Mouse (Mus musculus) urinary bladder, adult 2 months (tissue): ENCODE measurements around the gene Maml1. TPM values are rescaled to one million over a fixed set of nuclear protein-coding genes. Genes with fewer than 3 reads are reported as not detected.

Source experiments
- DNase-seq: peaks from one replicate; pipeline ENCODE4 v3.0.0; 2022; ENCODE audit warnings: low spot score
- polyA plus RNA-seq: library from polyadenylated mRNA; depleted of rRNA; stranded (reverse); fragments of >200 nt; gene quantifications from 2 replicates; pipeline ENCODE4 v1.2.3, GENCODE M21; 2012

Gene Maml1
- polyA plus RNA-seq, 1 experiment = 12.2 TPM

DNA sequence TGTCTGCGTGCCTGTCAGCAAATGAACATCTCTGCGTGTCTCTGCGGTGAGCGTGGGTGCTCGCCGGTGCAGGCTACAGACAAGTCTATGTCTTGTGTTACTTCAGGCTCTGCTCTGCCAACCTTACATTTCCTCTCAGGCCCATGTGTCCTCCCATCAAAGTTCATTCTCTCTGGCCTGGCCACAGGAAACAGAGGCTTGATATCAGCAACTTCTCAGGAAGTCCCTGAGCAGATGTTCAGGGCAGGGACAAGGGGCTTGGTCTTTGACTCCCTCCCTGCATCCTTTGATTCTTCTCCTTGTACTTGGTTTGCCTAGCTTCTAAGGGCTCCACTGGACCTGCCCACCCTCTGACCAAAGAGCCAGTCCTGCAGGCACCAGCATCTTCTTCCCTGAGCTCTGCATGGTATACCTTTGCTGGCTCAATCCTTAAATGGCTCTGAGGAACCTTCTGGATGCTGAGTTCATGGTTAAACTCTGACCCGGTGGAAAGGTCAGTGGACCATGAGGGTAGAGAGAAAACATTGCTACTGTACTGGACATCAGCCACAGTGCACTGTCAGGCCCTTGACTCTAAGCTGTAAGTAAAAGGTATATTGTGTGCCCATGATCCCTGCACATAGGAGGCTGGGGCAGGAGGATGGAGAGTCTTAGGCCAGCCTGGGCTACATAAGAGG, 51.7 kb downstream of the Maml1 start:
- DNase-seq = no peak

DNA sequence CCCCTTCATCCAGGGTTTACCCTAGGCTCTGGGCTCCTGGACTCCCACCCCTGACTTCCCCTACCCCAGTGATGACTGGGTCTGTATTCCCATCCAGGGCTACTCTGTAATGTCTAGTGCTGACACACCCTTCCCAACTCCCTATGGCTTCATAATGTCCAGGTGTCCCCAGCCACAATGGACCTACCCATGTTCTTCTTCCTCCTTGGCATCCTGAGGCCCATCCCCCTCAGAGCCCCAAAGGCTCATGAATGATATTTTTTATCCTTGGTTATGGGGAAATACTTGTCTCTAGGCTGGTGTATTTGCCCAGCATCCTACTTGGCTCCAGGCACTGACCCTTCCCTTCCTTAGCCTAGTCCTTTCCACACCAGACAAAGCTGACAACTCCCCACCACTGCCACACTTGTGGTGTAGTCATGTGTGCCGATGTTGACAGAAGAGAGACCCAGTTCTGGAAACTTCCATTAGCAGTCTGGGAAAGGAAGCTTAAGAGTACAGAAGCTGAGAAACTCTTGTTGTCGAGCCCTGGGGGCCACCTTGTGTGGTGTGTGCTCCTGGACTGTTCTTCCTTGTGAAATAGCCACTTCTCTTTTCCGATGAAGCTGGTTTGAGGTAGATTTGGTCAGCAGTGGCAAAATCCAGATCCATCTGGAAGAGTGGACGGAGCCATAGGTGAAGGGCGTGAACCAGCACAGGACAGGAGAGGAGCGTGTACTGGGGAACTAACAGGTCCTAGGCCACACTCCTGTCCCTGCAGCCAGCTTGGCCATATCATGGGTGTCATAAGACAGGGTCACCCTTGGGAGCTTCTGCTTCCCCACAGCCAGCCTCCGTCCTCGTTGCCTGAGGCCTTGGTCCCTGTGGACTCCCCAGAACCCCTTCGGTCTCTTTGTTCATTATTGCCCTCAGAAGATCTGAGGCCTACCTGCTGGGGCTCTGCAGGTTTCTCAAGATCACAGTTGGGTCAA, 53.0 kb downstream of the Maml1 start:
- no peak for DNase-seq

DNA sequence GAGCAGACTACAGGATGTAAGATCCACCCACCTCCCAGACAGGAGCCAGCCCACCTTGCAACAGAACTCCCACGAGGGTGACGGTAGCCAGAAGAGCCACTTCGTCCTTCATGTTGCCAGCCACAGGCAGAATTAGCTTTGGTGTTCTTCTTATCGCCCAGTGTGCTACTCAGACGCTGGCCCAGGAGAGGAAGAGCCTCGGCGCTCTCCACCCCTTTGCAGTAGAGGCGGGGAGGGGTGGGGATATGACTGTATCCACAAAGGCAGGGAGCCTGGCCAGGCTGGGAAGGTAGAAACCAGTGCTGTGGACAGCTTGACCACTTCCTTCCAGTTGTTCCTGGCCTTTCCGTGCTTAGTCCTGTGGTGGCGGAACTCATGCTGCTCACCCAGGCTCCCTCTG, 53.8 kb downstream of the Maml1 start, which contains the start of gene Ltc4s:
Ltc4s (minus strand) TSS at position 293 of the 400 bp plus-strand sequence.
- no peak for DNase-seq

DNA sequence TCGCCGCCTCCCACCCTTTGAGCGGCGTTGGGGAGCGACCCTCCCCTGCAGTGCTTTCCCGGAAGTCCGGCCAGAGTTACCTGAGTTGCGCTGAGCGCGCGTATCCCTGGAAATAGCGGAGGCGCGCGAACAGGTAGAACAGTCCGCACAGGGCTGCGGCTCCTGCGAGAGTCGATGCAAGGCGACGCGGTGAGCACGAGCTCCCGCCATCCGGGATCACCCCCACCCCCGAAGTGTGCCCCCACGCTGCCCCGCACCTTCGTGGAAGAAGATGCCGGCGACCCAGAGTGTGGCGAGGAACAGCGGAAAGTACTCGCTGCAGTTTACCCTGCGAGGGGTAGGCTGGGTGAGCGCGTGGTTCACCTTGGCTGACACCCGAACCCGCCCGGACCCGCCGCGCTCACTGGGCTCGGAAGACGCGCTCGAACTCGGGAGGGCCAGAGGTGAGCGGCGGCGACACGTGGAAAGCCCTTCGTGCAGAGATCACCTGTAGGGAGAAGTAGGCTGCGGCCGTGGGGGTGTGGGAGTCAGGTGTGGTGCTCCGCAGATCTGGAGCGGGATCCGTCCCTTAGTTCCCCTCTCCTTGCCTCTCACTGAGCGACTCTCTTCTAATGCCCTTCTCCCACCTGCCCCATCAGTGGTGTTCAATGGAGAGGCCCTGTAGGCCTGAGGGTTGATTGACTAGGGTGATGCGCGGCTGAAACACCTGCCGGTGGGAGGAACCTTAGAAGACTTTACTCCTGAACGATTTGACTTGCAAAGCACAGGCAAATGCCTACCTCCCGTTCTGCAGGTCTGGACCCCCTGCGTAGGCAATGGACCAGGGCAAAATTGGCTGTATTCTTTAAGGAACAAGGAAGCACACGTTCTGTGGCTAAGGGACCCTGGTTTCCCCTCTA, 54.9 kb downstream of the Maml1 start:
- DNase-seq = no peak

DNA sequence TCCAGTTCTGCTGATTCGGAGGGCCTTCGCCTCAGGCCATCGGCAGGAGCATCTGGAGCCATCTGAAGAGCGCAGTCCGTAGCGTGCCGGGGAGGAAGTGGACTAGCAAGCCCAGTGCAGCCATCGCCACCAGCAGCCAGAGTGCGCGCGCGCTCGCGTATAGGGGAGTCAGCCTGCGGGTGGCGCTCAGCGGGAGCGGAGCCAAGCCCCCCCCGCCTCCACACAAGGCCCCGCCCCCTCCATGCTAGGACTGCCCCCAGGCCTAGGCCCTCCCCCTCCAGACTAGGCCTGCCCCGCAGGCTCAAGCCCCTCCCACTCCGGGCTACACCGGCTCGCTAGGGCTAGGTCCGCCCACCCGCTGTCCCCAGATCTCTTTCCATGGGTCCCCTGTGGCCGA, 55.6 kb downstream of the Maml1 start:
- DNase-seq = peak; percentile 74

DNA sequence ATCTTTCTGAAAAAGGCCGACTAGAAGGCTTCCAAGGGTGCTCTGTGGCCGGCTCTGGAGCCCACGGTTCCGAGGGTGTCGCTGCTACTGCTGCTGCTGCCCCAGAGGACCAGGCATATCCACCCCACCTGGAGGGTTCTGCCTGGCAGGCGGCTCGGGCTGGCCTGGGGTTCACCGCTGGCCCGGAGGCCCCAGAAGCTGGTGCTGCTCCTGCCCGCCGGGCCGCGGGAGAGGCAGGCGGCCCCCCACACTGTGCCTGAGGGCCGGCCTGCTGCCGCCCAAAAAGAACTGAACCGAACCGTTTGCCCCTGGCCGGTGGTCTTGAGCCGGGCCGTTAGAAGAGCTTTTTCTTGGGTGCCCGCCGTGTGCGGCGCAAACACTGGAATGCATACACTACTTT, 57.5 kb downstream of the Maml1 start:
- DNase-seq = no peak

DNA sequence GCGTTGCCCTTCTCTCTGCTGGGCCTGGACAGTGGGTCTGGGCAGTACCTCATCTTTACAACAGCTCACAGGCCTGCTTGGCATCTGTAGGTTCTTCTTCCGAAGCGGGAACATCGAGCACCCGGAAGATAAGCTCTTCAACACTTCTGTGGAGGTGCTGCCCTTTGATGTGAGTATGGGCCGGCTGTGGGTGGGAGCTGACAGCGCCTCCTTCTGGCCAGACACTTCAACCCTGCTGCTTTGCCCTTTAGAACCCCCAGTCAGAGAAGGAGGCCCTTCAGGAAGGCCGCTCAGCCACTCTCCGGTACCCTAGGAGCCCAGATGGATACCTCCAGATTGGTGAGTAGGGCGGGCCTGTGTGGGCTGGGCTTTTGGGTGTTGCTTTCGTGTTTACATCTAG, 58.1 kb downstream of the Maml1 start:
- DNase-seq = no peak

DNA sequence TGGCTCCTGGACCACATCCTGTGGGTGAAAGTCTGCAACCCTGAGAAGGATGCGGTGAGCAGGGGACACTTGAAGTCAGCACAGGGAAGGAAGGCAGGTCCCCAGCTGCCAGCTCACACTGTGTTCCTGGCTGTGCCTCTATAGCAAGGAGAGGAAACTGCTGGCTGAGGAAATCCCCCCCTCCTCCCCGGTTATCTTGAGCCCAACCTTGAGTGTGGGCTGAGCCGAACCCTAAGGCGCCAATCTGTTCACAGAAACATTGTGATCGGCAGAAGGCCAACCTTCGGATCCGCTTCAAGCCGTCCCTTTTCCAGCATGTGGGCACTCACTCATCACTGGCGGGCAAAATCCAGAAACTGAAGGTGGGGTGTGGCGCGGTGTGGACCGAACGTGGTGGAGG, 59.1 kb downstream of the Maml1 start:
- DNase-seq = no peak

DNA sequence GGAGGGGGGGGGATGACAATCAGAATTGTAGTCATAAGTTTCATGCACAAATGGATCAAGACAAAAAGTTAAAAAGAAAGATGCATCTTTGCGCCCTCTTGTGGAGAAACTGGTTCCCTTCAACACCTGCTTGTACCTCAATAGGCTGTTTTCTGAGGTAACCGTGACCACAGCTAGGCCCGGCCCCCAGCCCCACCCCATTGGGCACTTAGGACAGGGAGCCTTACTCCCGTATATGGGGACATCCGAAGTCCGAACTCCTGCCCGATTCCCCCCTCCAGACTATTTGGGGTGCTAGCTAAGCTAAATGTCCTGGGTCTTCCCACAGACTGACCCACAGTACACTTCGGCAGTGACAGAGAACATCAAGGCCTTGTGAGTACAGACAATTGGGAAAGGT, 60.7 kb downstream of the Maml1 start:
- no peak for DNase-seq

DNA sequence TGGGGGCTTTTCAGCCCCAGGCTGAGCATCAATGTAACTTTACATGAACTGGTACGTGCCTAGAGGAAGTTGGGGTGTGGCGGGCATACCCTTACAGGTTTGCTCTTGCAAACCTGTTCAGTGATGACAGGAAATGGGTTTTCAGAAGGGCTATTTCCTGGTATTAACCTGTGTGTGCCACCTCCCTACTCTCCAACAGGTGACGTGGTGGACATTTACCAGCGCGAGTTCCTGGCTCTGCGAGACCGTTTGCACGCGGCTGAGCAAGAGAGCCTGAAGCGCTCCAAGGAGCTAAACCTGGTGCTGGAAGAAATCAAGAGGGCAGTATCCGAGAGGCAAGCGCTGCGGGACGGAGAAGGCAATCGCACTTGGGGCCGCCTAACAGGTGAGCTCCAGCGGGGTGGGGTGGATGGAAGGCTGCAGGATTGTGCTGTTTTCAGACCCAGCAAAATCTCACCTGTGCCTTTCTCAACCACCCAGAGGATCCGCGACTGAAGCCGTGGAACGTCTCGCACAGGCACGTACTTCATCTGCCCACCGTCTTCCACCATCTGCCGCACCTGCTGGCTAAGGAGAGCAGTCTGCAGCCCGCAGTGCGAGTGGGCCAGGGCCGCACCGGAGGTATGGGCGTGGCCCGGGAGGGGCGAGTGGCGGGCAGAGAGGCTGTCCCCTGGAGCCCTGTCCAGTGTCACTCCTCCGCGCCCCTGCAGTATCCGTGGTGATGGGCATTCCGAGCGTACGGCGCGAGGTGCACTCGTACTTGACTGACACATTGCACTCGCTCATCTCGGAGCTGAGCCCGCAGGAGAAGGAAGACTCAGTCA, 61.4 kb downstream of the Maml1 start:
- DNase-seq = no peak

DNA sequence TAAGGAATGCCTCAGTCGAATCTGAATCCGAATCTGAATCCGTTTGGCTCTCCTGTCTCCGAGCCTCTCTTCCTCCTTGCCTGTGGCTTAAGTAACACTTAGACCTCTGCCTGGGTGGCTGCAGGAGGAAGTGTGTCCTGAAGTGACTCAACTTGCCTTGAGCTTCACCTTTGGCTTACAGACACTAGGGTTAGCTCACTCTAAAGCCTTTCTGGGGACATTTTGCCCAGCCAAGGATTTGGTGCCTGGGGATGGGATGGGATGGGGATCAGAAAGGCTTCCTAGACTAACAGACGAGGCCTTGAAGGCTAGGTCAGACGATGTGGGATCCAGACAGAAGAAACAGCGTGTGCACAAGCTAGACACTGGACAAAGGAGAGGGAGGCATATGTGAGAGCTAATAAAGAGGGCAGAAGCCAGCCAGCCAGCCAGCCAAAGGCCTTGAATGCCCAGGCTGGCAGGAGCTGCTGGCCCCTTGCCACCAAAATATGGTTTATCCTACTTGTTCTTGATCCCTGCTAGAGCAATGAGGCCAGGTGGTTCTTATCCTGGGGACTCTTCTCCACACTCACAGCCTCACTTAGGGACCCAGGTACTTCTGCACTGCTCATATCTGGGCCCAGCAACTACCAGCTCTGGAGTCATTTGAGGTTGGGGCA, 62.7 kb downstream of the Maml1 start:
- DNase-seq = no peak

DNA sequence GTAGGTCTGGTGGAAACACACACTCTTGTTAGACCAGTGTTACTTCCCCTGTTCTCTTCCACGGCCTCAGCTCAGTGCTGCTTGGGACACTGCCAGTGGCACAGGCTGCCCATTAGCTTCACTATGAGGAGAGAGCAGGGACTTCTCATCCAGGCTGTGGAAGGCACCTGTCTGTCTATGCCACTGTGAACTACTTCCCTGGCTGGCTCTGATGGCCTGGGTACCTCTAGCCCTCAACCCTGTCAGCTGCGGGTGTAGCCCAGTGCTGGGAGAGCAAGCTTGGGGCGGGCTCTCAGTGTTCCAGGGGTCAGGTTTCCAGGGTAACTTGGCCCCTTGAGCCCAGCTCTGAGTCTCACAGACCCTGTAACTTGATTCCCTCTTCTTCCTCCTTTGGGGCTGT, 63.3 kb downstream of the Maml1 start:
- DNase-seq = no peak

DNA sequence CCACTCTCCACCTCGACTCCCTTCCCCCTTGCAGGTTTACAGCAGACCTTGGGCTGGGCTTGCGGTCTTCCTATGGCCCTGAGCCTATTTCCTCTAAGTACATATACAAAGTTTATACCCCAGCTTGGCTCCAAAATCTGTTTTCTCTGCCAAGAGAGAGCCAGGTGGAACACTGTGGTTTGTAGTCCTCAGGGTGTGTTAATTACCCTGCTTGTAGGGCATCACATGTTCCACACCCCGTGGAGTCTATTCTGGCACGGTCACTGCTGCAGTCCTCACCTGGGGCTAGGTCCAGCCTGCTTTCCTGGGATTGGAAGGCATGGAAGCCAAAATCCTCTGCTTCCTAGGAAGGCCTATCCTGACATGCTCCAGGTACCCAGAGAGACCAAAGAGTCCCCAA, 64.4 kb downstream of the Maml1 start:
- DNase-seq = no peak

DNA sequence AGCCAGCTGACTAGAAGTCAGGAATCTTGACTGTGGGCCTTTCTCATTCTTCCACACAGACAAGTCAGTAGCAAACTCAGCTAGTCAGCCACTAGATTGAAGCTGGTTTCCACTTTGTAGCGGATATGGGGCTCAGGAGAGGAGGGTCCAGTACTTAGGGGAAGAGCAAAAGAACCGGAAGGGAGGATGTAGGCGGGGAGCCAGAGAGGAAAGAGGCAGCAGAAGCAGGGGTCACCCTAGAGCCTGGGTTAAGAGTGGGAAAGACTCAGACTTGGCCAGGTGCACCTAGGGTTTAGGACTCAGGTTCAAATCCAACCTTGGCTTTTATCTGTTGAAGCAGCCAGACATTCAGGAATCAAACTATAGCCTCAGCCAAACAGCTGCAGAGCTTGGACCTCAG, 64.9 kb downstream of the Maml1 start:
- no peak for DNase-seq

DNA sequence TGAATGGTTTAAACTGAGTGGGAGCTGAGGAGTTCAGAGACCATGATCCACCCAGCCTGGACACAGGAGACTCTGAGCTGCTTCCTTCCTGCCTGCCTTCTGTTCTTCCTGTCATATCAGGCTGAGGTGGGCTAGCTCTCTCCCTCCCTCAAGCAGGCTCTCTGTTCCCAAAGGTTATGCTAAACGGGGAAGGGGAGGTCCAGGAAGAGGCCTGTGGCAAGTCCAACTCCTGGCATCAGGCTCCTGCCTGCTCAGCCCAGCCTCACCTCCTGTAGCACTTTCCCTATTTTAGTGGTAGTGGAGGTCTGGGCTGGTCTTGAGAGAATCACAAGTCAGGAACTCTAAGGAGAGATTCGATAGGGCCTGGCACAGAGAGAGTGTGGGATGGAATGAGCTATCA, 65.7 kb downstream of the Maml1 start:
- no peak for DNase-seq

DNA sequence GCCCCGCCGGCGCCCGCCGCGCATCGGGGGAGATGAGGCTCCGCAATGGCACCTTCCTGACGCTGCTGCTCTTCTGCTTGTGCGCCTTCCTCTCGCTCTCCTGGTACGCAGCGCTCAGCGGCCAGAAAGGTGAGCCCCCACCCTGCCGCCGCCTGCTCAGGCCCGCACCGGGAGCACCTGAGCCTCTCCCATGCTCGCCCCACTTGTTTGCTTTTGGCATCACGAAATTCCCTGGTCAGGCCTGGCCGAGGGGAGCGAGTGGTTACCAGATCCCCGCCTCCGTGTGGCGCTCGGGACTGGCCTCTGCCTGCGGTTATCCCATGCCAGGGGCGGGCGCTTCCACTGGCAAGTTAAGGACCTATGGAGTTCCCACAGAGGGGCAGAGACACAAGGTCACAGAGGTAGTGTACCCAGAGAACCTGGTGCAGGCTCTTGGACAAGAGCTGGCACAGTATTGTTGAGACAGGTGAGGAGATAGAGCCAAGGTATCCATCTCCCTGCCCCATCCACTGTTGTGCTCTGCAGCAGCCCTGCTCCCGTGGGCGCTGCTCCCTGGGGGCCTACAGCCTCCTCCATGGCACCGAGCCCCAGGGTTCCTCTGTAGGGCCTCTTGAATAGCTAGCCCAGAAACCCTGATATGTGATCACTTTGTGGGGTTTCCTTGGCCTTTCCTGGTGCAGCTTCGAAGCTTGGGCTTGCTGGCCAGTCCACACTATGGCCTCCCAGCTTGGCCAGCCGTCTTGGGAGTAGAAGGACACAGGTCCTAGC, 66.3 kb downstream of the Maml1 start:
- DNase-seq = no peak

DNA sequence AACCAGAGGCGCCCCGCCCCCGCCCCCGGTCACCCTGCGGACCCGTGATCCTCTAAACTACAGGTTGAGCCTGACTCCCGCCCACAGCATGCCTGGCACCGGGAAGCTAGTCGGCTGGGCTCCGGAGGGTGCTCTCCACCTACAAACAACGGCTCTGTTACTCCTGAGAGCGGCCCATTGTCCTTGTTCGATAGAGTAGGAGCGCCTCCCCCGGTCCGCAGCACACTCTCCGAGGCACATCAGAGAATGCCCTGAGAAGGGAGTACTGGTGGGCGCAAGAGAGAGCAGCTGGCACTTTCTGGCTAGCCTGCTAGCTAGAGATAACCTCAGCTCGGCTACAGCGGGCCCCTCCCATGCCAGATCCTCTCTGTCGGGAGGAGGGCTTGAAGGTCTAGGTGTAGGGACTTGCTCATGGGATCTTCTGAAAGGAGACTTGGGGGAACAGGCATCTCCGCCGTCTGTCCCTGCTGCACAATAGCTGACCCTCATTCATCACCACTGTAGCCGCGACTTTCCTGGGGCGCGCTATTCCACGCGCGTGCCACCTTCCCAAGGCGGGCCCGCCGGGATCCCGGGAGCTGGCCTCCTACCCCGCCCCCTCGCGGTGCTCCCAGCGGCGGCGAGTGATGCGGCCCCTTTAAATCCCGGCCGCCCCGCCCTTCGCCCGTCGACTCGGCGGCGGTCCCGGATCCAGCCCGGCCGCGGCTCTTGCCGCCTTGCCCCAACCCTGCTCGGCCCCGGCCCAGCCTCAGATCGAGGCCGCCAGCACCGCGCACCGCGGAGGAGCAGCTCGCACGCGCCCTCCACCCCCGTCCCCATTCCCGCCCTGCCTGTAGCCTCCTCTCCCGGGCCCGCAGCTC, 67.2 kb downstream of the Maml1 start:
- peak; percentile 91 for DNase-seq

DNA sequence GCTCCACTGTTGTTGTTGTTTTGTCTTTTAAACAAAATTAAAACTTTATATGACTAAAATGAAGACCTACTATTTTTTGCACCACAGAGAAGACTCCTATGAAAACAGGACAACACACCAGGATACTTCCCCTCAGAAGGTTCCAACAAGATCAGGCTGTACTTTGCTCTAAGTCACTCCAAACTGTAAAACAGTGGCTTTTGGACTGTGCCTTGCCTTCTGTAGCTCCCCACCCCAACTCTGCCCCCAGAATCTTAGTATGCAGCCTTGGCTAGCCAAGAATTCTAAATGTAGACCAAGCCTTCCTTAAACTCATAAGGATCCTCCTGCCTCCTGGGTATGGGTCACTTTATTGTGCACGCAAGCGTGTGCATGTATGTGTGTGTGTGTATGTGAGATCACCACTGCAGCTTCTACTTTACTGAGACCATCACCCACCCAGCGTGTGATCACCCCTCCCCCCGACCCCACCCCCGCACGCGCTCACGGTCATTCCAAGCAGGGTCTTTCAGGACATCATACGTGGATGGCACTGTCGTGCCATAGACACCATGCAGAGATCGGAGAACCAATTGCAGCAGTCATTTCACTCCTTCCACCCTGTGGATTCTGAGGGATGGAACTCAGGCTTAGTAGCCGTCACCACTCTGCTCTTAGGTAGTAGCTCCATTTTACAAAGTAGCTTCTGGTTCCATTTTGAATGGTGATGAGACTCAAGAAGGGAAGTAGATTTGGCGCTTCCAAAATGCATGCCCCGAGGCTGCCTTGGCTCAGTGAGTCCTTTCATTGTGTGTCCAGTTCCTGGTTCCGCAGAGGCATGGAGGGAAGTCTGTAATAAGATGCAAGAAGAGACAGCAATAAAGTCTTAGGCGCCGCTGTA, 68.1 kb downstream of the Maml1 start:
- no peak for DNase-seq
